8 mouse cellular contexts compared by ENCODE assay signal in genomic region chr1:51879333-51879770, GRCm38 (mm10). TPM values are rescaled to one million over a fixed set of nuclear protein-coding genes. Genes with fewer than 3 reads are reported as not detected.
DNase-seq lines count a peak whose midpoint lies in the region; ATAC-seq lines count a peak whose summit lies in the region.

No protein-coding gene starts in this region.

- no peak overlapping the region for H3K9ac ChIP-seq in embryonic facial prominence, embryonic 12.5 days
- no peak overlapping the region for H3K9ac ChIP-seq in hindbrain, embryonic 13.5 days
- no peak overlapping the region for H3K9ac ChIP-seq in liver, embryonic 13.5 days

- 0 out of 2 replicates have a peak overlapping the region, but pooled peaks have one; percentile 11 for H3K27ac ChIP-seq in embryonic facial prominence, embryonic 12.5 days
- H3K27ac ChIP-seq in hindbrain, embryonic 13.5 days: peak overlapping the region; percentile 53; the same call in 1 of the 2 replicates
- H3K27ac ChIP-seq in liver, embryonic 13.5 days: no peak overlapping the region

- no peak overlapping the region for H3K4me2 ChIP-seq in embryonic facial prominence, embryonic 12.5 days (replicated peaks)
- no peak overlapping the region for H3K4me2 ChIP-seq in hindbrain, embryonic 13.5 days
- H3K4me2 ChIP-seq in liver, embryonic 13.5 days: no peak overlapping the region

- 15% methylated on average over 9 of the region's 9 CpGs for WGBS in embryonic facial prominence, embryonic 12.5 days
- WGBS in hindbrain, embryonic 13.5 days: 10% methylated on average over 9 of the region's 9 CpGs
- 14% methylated on average over 9 of the region's 9 CpGs for WGBS in liver, embryonic 13.5 days (ENCODE audit: insufficient replicate concordance)

- peaks cover 16% of the 10 kb centered on the region for H3K4me1 ChIP-seq in embryonic facial prominence, embryonic 12.5 days
- peaks cover 20% of the 10 kb centered on the region for H3K4me1 ChIP-seq in hindbrain, embryonic 13.5 days (replicated peaks)
- H3K4me1 ChIP-seq in liver, embryonic 13.5 days (replicated peaks): peaks cover 12% of the 10 kb centered on the region

- no peak overlapping the region for H3K4me3 ChIP-seq in embryonic facial prominence, embryonic 12.5 days
- no peak overlapping the region for H3K4me3 ChIP-seq in hindbrain, embryonic 13.5 days
- H3K4me3 ChIP-seq in liver, embryonic 13.5 days (replicated peaks): no peak overlapping the region

- peak; percentile 89 for DNase-seq in ZHBTc4 (ENCODE audit: low read depth, low spot score)
- no peak for DNase-seq in liver, embryonic 13.5 days
- DNase-seq in ovary, postnatal 14 days (ENCODE audit: low spot score): no peak
- DNase-seq in layer of hippocampus, postnatal 14 days (ENCODE audit: low spot score in 2 of 2): no peak
- DNase-seq in left cerebral cortex, adult 18-20 months (ENCODE audit: low spot score in 2 of 2): no peak

- H3K27me3 ChIP-seq in embryonic facial prominence, embryonic 12.5 days: no peaks in the 10 kb centered on the region
- no peaks in the 10 kb centered on the region for H3K27me3 ChIP-seq in hindbrain, embryonic 13.5 days
- H3K27me3 ChIP-seq in liver, embryonic 13.5 days: no peaks in the 10 kb centered on the region

- peaks cover 8% of the 10 kb centered on the region; the same call in 1 of the 2 replicates for H3K36me3 ChIP-seq in embryonic facial prominence, embryonic 12.5 days
- peaks cover 8% of the 10 kb centered on the region for H3K36me3 ChIP-seq in hindbrain, embryonic 13.5 days
- no peaks in the 10 kb centered on the region for H3K36me3 ChIP-seq in liver, embryonic 13.5 days

- ATAC-seq in embryonic facial prominence, embryonic 12.5 days (ENCODE audit: insufficient number of reproducible peaks, insufficient read depth, low FRiP score, low TSS enrichment): 0 out of 2 replicates have a peak, but pooled peaks have one; percentile 4
- no peak; the same call in 1 of the 2 replicates for ATAC-seq in hindbrain, embryonic 13.5 days (ENCODE audit: low FRiP score)
- peak; percentile 47; the same call in 1 of the 2 replicates for ATAC-seq in liver, embryonic 13.5 days (ENCODE audit: low read depth)
- no peak for ATAC-seq in megakaryocyte-erythroid progenitor cell, adult 5-6 weeks (replicated peaks; ENCODE audit: low FRiP score, low TSS enrichment, poor library complexity, severe bottlenecking)

- H3K9me3 ChIP-seq in embryonic facial prominence, embryonic 12.5 days: no peaks in the 10 kb centered on the region
- no peaks in the 10 kb centered on the region for H3K9me3 ChIP-seq in hindbrain, embryonic 13.5 days
- no peaks in the 10 kb centered on the region for H3K9me3 ChIP-seq in liver, embryonic 13.5 days (replicated peaks)

RNA-seq across cellular contexts. Expression of gene Myo1b, which starts 36.5 kb away (rescaled TPM):
- 100 and 110 TPM in 2 replicates for polyA plus RNA-seq in embryonic facial prominence, embryonic 12.5 days (2016; fragmentation: Nextera tagmentation; extraction: Ambion mirVana)
- 78.7 and 87.9 TPM in 2 replicates for polyA plus RNA-seq in hindbrain, embryonic 13.5 days (2015; fragmentation: Nextera tagmentation; extraction: Ambion mirVana)
- 6.3 and 10.2 TPM in 2 replicates for polyA plus RNA-seq in liver, embryonic 13.5 days (2015; fragmentation: Nextera tagmentation; extraction: Ambion mirVana)
- not detected in 2 replicates for total RNA-seq in megakaryocyte-erythroid progenitor cell, adult 5-6 weeks (2014; fragmentation: Nextera tagmentation)
- not detected in 2 replicates for total RNA-seq in megakaryocyte-erythroid progenitor cell, adult 5-6 weeks (2017)
- total RNA-seq in layer of hippocampus, postnatal 14 days (2021): 10 to 100 TPM; 29.3 to 32.3 TPM
- 10 to 100 TPM; 31.0 to 34.4 TPM for total RNA-seq in left cerebral cortex, adult 18-20 months (2021)

Comparison
In these comparisons a context has a peak if more than half of its experiments do, and no peak if none do; other contexts are left out.
1. ATAC-seq: peak in embryonic facial prominence, embryonic 12.5 days (single experiment) and liver, embryonic 13.5 days (single experiment); none in hindbrain, embryonic 13.5 days (single experiment) and megakaryocyte-erythroid progenitor cell, adult 5-6 weeks (single experiment).
2. RNA of gene Myo1b, which starts 36.5 kb away (total RNA-seq): 31.0 to 34.4 TPM in left cerebral cortex, adult 18-20 months and 29.3 to 32.3 TPM in layer of hippocampus, postnatal 14 days; not detected in megakaryocyte-erythroid progenitor cell, adult 5-6 weeks; every median in the first group is over 10 times any median in the second.